Mouse (Mus musculus) lung, adult 2 months (tissue): Measurements from ENCODE around the gene Tmem115.

ENCODE experiments used
- CTCF ChIP-seq: fragments of 200-500 bp; IDR thresholded peaks from 2 replicates; pipeline ENCODE4 v1.5.1; 2011; ENCODE audit warnings: mild to moderate bottlenecking, low read length, control low read depth; ENCODE audit not compliant: insufficient read depth
- POLR2A ChIP-seq: fragments of 200-500 bp; IDR thresholded peaks from 2 replicates; pipeline ENCODE4 v1.6.1; 2011; ENCODE audit warnings: low read depth, mild to moderate bottlenecking, control low read depth, low read length, borderline replicate concordance; ENCODE audit errors: extremely low read depth

DNA sequence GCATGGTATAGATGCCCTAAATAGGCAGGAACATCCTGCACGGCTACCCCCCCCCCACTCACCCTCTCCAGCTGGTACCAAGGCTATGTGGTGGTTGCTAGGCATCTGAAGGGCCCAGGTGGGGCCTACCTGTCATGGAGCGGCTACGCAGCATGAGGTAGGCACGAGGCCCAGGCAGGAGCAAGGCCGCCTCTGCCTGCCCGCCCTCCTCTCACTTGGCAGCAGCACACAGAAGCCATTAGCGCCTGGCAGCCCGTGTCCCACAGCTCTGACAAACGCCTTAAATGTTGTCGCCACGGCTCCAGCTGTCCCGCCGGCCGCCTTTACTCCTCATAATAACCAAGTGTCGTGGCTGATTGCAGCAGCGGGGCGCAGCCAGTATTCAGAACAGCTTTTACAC is 49.4 kb upstream of the Tmem115 start:
- no peak for TF ChIP-seq POLR2A
- no peak for TF ChIP-seq CTCF
